Mouse (Mus musculus): ENCODE results near the gene Gm21992. TPM values are rescaled to one million over a fixed set of nuclear protein-coding genes. Genes with fewer than 3 reads are reported as not detected.
A peak's percentile ranks its signal among the peaks of the same experiment; 100 is the strongest.

Gm21992 gene
- polyA plus RNA-seq, 1 experiment from 2014 or later: 30.9 TPM

DNA sequence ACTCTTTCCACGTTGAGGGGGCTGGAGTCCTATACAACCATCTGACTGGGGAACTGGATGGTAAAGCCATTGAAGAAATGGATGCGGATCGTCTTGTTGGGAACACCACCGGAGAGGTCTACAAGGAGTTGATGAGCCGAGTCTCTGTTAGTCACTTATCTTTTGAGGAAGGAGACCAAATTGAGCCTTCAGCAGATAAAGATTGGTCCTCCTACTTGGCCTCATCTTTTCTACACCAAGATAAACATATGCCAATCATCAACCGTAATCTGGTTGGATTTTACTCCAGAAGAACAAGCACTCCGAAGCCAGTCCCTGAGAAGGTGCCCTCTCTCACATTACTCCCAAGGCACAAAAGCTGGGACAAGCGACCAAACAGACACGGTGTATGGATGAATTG is 29.4 kb upstream of the Gm21992 start:
- 82% methylated on average over 9 of the region's 9 CpGs for WGBS
- H3K4me2 ChIP-seq (replicated peaks): no peak overlapping the region

DNA sequence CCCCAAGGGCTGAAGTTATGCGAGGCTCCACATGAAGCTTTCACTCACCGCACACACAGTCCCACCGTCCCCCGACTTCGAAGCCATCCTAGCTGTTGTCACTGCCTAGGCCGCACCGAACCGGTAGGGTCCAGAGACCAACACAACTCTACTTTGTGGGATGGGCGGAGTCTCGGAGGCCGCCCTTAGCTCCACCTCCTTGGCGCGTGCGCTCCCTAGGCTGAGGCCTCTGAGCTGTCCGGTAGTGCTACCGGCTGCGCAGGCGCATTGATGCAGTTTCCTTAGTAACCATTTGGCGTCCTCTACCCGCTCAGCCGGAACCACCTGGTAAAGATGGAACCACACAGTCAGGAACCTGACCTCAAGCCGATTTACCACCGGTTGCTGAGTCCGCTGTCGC is 27.7 kb upstream of the Gm21992 start, which contains the start of the genes Ccs and Ccdc87:
TSS of gene Ccs (minus strand) at position 184 of the 400 bp plus-strand sequence.
TSS of gene Ccdc87 (plus strand) at position 218 of the 400 bp plus-strand sequence.
- H3K9ac ChIP-seq: peak within 1 kb of the TSS; percentile 75
- no peaks in the 10 kb centered on the region for H3K9me3 ChIP-seq (replicated peaks)
- H3K27ac ChIP-seq (replicated peaks): 0 out of 2 replicates have a peak within 1 kb of the TSS, but pooled peaks have one; percentile 25
- H3K36me3 ChIP-seq: 0 out of 2 replicates have a peak, but pooled peaks cover 2% of the 10 kb centered on the region
- peaks cover 28% of the 10 kb centered on the region for H3K27me3 ChIP-seq
- peak; percentile 97 for ATAC-seq (ENCODE audit: insufficient number of reproducible peaks, low FRiP score, low TSS enrichment, low read depth)
- H3K4me1 ChIP-seq: peaks cover 22% of the 10 kb centered on the region
- peak within 1 kb of the TSS; percentile 64 for H3K4me3 ChIP-seq (replicated peaks)
- WGBS: under 1% methylated on average over 25 of the region's 25 CpGs
- peak within 1 kb of the TSS; percentile 98 for H3K4me2 ChIP-seq (replicated peaks)

More for the DNA sequence above, 29.4 kb upstream of the Gm21992 start:
- no peak overlapping the region for H3K27ac ChIP-seq (replicated peaks)
- 0 out of 2 replicates have a peak, but pooled peaks cover 2% of the 10 kb centered on the region for H3K36me3 ChIP-seq
- H3K27me3 ChIP-seq: peaks cover 28% of the 10 kb centered on the region
- no peaks in the 10 kb centered on the region for H3K9me3 ChIP-seq (replicated peaks)
- no peak overlapping the region for H3K9ac ChIP-seq
- ATAC-seq (ENCODE audit: insufficient number of reproducible peaks, low FRiP score, low TSS enrichment, low read depth): no peak
- H3K4me3 ChIP-seq (replicated peaks): no peak overlapping the region
- peaks cover 22% of the 10 kb centered on the region for H3K4me1 ChIP-seq

- Histone ChIP-seq H3K9me3 (replicated peaks) (no peaks in the 10 kb centered on the region), H3K27ac (replicated peaks) (0 out of 2 replicates have a peak overlapping the region, but pooled peaks have one; percentile 25), H3K27me3 (peaks cover 28% of the 10 kb centered on the region), H3K4me1 (peaks cover 22% of the 10 kb centered on the region), H3K9ac (peak overlapping the region; percentile 75), H3K36me3 (0 out of 2 replicates have a peak, but pooled peaks cover 2% of the 10 kb centered on the region), H3K4me3 (replicated peaks) (peak overlapping the region; percentile 64), H3K4me2 (replicated peaks) (peak overlapping the region; percentile 98)
- 0 out of 2 replicates have a peak, but pooled peaks have one; percentile 6 for ATAC-seq (ENCODE audit: insufficient number of reproducible peaks, low FRiP score, low TSS enrichment, low read depth)
- WGBS: 28% methylated on average over 10 of the region's 10 CpGs
Measured at GRCm38 (mm10) chr19:4838526-4839140, 27.2 kb upstream of the Gm21992 start.

DNA sequence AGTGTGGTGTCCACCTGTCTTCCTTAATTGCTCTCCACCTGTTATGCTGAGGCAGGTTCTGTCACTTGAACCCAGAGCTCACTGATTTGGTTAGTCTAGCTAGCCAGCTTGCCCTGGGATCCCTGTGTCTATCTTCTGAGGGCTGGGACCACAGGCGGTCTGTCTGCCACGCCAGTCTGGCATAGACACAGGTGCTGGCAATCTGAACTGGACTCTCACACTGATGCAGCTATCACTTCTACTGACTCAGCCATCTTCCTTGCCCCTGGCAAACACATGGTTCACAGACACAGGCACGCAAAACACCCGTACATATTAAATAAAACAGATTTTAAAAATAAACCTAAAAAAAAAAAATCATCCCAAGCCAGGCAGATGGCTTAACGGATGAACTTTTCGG is 25.6 kb upstream of the Gm21992 start:
- no peak for ATAC-seq (ENCODE audit: insufficient number of reproducible peaks, low FRiP score, low TSS enrichment, low read depth)
- WGBS: 84% methylated on average over 6 of the region's 6 CpGs
- no peak overlapping the region for H3K27ac ChIP-seq (replicated peaks)
- no peaks in the 10 kb centered on the region for H3K9me3 ChIP-seq (replicated peaks)
- H3K4me3 ChIP-seq (replicated peaks): no peak overlapping the region
- peaks cover 22% of the 10 kb centered on the region for H3K4me1 ChIP-seq
- peaks cover 24% of the 10 kb centered on the region for H3K27me3 ChIP-seq
- no peak overlapping the region for H3K9ac ChIP-seq
- H3K36me3 ChIP-seq: peaks cover 17% of the 10 kb centered on the region; the same call in 1 of the 2 replicates
- no peak overlapping the region for H3K4me2 ChIP-seq (replicated peaks)

- H3K27ac ChIP-seq (replicated peaks): no peak overlapping the region
- peaks cover 14% of the 10 kb centered on the region for H3K27me3 ChIP-seq
- no peak for ATAC-seq (ENCODE audit: insufficient number of reproducible peaks, low FRiP score, low TSS enrichment, low read depth)
- no peaks in the 10 kb centered on the region for H3K9me3 ChIP-seq (replicated peaks)
- no peak overlapping the region for H3K4me3 ChIP-seq (replicated peaks)
- no peak overlapping the region for H3K4me2 ChIP-seq (replicated peaks)
- peaks cover 22% of the 10 kb centered on the region for H3K4me1 ChIP-seq
- peaks cover 20% of the 10 kb centered on the region; the same call in 1 of the 2 replicates for H3K36me3 ChIP-seq
- 73% methylated on average over 2 of the region's 2 CpGs for WGBS
- no peak overlapping the region for H3K9ac ChIP-seq
Measured at GRCm38 (mm10) chr19:4836096-4836495, 24.7 kb upstream of the Gm21992 start.

- Histone ChIP-seq H3K4me3 (replicated peaks) (no peak overlapping the region), H3K9me3 (replicated peaks) (no peaks in the 10 kb centered on the region), H3K36me3 (peaks cover 28% of the 10 kb centered on the region), H3K4me1 (peaks cover 12% of the 10 kb centered on the region), H3K27me3 (no peaks in the 10 kb centered on the region), H3K9ac (no peak overlapping the region), H3K4me2 (replicated peaks) (no peak overlapping the region), H3K27ac (replicated peaks) (no peak overlapping the region)
- no peak for ATAC-seq (ENCODE audit: insufficient number of reproducible peaks, low FRiP score, low TSS enrichment, low read depth)
- 80% methylated on average over 8 of the region's 8 CpGs for WGBS
Measured at GRCm38 (mm10) chr19:4833977-4834376, 22.6 kb upstream of the Gm21992 start.

DNA sequence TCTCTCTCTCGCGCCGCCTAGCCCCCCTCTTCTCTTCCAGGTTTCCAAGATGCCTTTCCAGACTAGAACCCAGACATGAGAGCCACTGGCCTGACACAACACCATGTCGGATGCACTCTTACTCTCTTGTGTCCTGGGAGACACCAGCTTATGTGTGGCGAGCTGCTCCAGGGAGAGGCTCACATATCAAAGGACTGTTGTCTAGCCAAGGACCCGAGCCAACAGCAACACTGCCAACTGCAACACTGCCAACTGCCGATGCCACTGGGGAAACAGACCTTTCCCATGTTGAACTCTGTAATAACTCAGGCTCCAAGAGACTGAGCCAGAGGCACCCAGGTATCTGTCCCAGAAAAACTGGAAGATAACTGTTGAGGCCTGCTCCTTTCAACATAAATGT is 17.7 kb upstream of the Gm21992 start:
- Histone ChIP-seq H3K4me3 (replicated peaks) (no peak overlapping the region), H3K4me1 (no peaks in the 10 kb centered on the region; the same call in 1 of the 2 replicates), H3K4me2 (replicated peaks) (no peak overlapping the region; the same call in 1 of the 2 replicates), H3K9ac (no peak overlapping the region), H3K9me3 (replicated peaks) (no peaks in the 10 kb centered on the region), H3K36me3 (peaks cover 45% of the 10 kb centered on the region), H3K27me3 (no peaks in the 10 kb centered on the region), H3K27ac (replicated peaks) (peak overlapping the region; percentile 7; the same call in 1 of the 2 replicates)
- WGBS: 55% methylated on average over 7 of the region's 7 CpGs
- ATAC-seq (ENCODE audit: insufficient number of reproducible peaks, low FRiP score, low TSS enrichment, low read depth): no peak

DNA sequence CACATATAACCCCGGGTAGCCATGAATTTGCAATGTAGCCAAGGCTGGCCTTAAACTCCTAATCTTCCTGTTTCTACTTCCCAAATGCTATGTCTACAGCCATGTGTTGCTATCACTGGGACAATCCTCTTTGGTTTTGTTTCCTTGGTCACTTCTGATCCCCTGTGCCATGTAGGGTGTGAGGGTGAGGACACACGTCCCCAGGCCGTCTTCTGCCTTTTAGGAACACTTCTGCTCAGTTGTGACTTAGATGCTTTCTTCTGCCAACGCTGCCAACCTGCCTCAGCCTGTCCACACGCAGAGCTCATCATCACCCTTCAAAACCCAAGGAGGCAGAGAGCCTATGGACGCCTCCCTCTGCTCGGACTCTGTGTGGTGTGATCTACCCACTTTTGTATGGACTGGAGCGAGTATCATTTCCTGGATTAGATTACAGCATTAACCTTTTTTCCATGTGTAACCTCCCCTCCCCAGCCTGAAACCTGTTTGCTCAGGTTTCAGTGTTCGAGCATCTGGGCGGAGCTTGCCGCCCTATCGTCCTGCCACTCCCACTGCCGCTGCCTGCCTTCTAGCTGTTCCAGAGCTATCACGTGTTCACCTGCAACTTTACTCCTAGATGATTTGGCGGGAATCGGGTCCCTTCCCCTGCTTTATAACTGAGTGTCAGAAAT is 17.2 kb upstream of the Gm21992 start:
- 43% methylated on average over 16 of the region's 16 CpGs for WGBS
- Histone ChIP-seq H3K4me1 (no peaks in the 10 kb centered on the region; the same call in 1 of the 2 replicates), H3K36me3 (peaks cover 47% of the 10 kb centered on the region), H3K4me2 (replicated peaks) (peak overlapping the region; percentile 8; the same call in 1 of the 2 replicates), H3K9ac (no peak overlapping the region), H3K9me3 (replicated peaks) (no peaks in the 10 kb centered on the region), H3K27me3 (no peaks in the 10 kb centered on the region), H3K27ac (replicated peaks) (no peak overlapping the region; the same call in 1 of the 2 replicates), H3K4me3 (replicated peaks) (no peak overlapping the region)
- ATAC-seq (ENCODE audit: insufficient number of reproducible peaks, low FRiP score, low TSS enrichment, low read depth): no peak

DNA sequence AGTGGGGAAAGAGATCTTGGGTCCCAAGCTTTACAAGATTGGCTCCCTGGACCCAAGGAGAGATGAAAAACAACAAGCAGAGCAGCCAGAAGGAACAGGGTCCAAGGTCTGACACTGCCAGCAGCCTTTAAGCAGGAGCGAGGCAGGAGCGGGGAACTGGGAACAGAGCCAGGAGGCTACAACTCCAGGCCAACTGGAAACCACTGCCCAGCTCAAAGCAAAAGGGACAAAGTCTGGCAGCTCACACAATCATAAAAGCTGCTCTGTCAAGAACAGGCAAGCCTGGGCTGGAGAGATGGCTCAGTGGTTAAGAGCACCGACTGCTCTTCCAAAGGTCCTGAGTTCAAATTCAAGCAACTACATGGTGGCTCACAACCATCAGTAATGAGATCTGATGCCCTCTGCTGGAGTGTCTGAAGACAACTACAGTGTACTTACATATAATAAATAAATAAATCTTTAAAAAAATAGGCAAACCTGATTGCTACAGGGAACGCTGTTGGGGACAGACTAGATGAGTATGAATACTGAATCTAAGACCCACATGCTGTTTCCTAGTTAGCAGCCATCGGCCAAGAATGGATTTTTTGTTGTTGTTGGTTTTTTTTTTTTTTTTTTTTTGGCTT is 9.4 kb upstream of the Gm21992 start:
- 59% methylated on average over 5 of the region's 5 CpGs for WGBS
- peak; percentile 47; the same call in 1 of the 2 replicates for ATAC-seq (ENCODE audit: insufficient number of reproducible peaks, low FRiP score, low TSS enrichment, low read depth)

GRCm38 (mm10) chr19:4817182-4817835 is 5.9 kb upstream of the Gm21992 start:
- 0 out of 2 replicates have a peak, but pooled peaks cover 2% of the 10 kb centered on the region for H3K4me1 ChIP-seq
- H3K9me3 ChIP-seq (replicated peaks): no peaks in the 10 kb centered on the region
- no peak overlapping the region for H3K9ac ChIP-seq
- H3K4me3 ChIP-seq (replicated peaks): no peak overlapping the region
- no peak overlapping the region for H3K4me2 ChIP-seq (replicated peaks)
- H3K27ac ChIP-seq (replicated peaks): no peak overlapping the region
- H3K27me3 ChIP-seq: no peaks in the 10 kb centered on the region
- ATAC-seq (ENCODE audit: insufficient number of reproducible peaks, low FRiP score, low TSS enrichment, low read depth): no peak
- WGBS: 35% methylated on average over 1 of the region's 1 CpGs
- H3K36me3 ChIP-seq: no peaks in the 10 kb centered on the region

More for the DNA sequence above, 9.4 kb upstream of the Gm21992 start:
- Histone ChIP-seq H3K4me1 (no peaks in the 10 kb centered on the region), H3K9ac (no peak overlapping the region), H3K4me2 (replicated peaks) (no peak overlapping the region), H3K27ac (replicated peaks) (no peak overlapping the region), H3K36me3 (peaks cover 21% of the 10 kb centered on the region), H3K27me3 (no peaks in the 10 kb centered on the region), H3K9me3 (replicated peaks) (no peaks in the 10 kb centered on the region), H3K4me3 (replicated peaks) (no peak overlapping the region)
